Mouse (Mus musculus): ENCODE measurements at regions not wholly inside any gene's neighbourhood (a gene's known extent, or its start where the extent isn't known, plus 50 kb on each side); places are given as distances from the start of the nearest gene placed in this dataset.

DNA sequence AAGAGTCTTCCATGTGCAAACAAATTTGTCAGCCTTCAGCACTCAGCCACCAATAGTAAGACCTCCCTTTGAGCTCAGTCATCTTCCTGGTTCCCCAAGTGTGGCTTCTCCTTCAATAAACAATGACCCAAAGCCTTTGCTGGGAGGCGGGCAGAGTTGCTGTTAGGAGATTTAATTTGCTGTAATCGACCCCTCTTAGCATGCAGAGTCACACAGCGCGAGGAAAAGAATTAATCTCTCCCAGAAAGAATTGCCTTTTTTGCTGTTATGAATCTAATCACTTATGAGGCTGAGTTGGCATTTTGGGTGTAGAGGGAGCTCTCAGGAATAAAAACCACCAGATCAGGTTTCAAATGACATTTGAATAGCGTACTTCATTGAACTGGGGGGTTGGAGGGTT lies 387.0 kb downstream of the Prdm2 start:
- H3K27ac ChIP-seq (ENCODE audit: insufficient read depth, low read length) = no peak overlapping the region
- no peaks in the 10 kb centered on the region for H3K4me1 ChIP-seq (ENCODE audit: control insufficient read depth, insufficient read depth, insufficient read length)
- TF ChIP-seq CTCF (IDR thresholded peaks at IDR 0.05; ENCODE audit: extremely low read depth, insufficient read depth, insufficient read length, insufficient replicate concordance) = no peak
- TF ChIP-seq POLR2A (IDR thresholded peaks at IDR 0.05; ENCODE audit: low read depth, low read length) = no peak
- H3K36me3 ChIP-seq (ENCODE audit: control insufficient read depth, insufficient read depth, low read length) = no peaks in the 10 kb centered on the region
- H3K27me3 ChIP-seq (ENCODE audit: control insufficient read depth, insufficient read depth, low read length) = no peaks in the 10 kb centered on the region
- no peak for DNase-seq (ENCODE audit: low read depth in 1 of 2, low spot score in 2 of 2)
- H3K4me3 ChIP-seq (ENCODE audit: extremely low read depth, insufficient read depth, insufficient read length) = no peak overlapping the region
- WGBS = 70% methylated on average over 5 of the region's 5 CpGs

DNA sequence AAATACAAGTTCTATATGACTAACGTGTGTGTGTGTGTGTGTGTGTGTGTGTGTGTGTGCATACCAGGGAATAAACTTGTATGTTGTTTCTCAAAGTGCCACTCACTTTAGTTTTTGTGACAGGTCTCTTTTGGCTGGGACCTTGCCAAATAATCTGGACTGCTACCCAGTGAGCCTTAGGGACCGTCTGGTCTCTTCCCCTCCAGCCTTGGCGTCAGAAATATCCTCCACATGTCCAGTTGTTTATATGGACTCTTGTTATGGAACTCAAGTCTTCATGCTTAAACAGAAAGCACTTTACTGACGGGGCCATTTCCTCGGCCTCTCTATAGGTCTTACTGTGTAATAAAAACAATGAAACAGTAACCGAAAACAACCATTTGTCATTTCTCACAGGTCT lies 394.4 kb downstream of the Prdm2 start:
- no peak for DNase-seq (ENCODE audit: low read depth in 1 of 2, low spot score in 2 of 2)
- Histone ChIP-seq H3K27me3 (ENCODE audit: control insufficient read depth, insufficient read depth, low read length) (no peaks in the 10 kb centered on the region), H3K27ac (ENCODE audit: insufficient read depth, low read length) (no peak overlapping the region), H3K36me3 (ENCODE audit: control insufficient read depth, insufficient read depth, low read length) (no peaks in the 10 kb centered on the region), H3K4me1 (ENCODE audit: control insufficient read depth, insufficient read depth, insufficient read length) (no peaks in the 10 kb centered on the region), H3K4me3 (ENCODE audit: extremely low read depth, insufficient read depth, insufficient read length) (no peak overlapping the region)
- TF ChIP-seq POLR2A (IDR thresholded peaks at IDR 0.05; ENCODE audit: low read depth, low read length) = no peak
- TF ChIP-seq CTCF (IDR thresholded peaks at IDR 0.05; ENCODE audit: extremely low read depth, insufficient read depth, insufficient read length, insufficient replicate concordance) = no peak
- WGBS = 77% methylated on average over 6 of the region's 6 CpGs

DNA sequence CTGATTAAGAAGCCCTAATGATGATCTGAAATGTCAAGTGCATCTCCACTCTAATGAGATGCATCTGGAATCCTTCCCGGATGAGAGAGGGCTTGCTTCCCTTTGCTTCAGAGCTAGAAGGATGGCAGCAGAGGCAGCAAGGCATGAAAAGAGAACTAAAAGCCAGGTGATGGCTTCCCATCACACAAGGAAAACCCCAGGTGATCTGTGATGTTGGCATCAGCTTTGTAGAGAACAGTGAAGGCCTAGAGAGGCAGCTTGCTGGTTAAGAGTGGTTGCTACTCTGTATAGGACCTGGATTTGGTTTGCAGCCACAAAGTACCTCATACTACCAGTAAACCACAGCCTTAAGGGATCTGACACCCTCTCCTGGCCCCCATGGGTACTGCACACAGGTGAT lies 395.8 kb downstream of the Prdm2 start:
- no peak overlapping the region for H3K4me3 ChIP-seq (ENCODE audit: extremely low read depth, insufficient read depth, insufficient read length)
- DNase-seq (ENCODE audit: low read depth in 1 of 2, low spot score in 2 of 2) = no peak
- 88% methylated on average over 1 of the region's 1 CpGs for WGBS
- no peak overlapping the region for H3K27ac ChIP-seq (ENCODE audit: insufficient read depth, low read length)
- H3K27me3 ChIP-seq (ENCODE audit: control insufficient read depth, insufficient read depth, low read length) = no peaks in the 10 kb centered on the region
- no peak for TF ChIP-seq CTCF (IDR thresholded peaks at IDR 0.05; ENCODE audit: extremely low read depth, insufficient read depth, insufficient read length, insufficient replicate concordance)
- no peaks in the 10 kb centered on the region for H3K4me1 ChIP-seq (ENCODE audit: control insufficient read depth, insufficient read depth, insufficient read length)
- no peaks in the 10 kb centered on the region for H3K36me3 ChIP-seq (ENCODE audit: control insufficient read depth, insufficient read depth, low read length)

DNA sequence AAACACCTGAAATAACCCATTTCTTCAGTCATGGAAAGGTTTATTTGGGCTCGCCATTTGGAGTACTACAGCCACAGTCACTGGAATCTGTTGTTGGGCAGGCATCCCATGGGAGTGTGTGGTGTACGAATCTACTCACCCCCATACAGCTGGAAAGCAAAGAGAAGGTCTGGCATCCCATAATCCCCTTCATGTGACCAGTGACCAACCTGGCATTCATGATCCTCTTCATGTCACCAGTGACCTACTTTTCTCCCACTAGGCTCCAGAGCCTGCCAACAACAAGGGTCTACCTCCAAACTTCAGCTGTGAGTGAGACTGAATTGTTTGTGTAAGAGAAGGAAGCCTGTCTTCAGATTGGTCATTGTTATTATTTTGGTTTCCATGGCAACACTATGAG lies 409.0 kb downstream of the Prdm2 start:
- Histone ChIP-seq H3K4me1 (ENCODE audit: control insufficient read depth, insufficient read depth, insufficient read length) (no peaks in the 10 kb centered on the region), H3K4me3 (ENCODE audit: extremely low read depth, insufficient read depth, insufficient read length) (no peak overlapping the region), H3K36me3 (ENCODE audit: control insufficient read depth, insufficient read depth, low read length) (no peaks in the 10 kb centered on the region), H3K27me3 (ENCODE audit: control insufficient read depth, insufficient read depth, low read length) (no peaks in the 10 kb centered on the region), H3K27ac (ENCODE audit: insufficient read depth, low read length) (no peak overlapping the region)
- no peak for DNase-seq (ENCODE audit: low read depth in 1 of 2, low spot score in 2 of 2)
- TF ChIP-seq POLR2A (IDR thresholded peaks at IDR 0.05; ENCODE audit: low read depth, low read length) = no peak
- TF ChIP-seq CTCF (IDR thresholded peaks at IDR 0.05; ENCODE audit: extremely low read depth, insufficient read depth, insufficient read length, insufficient replicate concordance) = no peak
- 82% methylated on average over 2 of the region's 2 CpGs for WGBS

DNA sequence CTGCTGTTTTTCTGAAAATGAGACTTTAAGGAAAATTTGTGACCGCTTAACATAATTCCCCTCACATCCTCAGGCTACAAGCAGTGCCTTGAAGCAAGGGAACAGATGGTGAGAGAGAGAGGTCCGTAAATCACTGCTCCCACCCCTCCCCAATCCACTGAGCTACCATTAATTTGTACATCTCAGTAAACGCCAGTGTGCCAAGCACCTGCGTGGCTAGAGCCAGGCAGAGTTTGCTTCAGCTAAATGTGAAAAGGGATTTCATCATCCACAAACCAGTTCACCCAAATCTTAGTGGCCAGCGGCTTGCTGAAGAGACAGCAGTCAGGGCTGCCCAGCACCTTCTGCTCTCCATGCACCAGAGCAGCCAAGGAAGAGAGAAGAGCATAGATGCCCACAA lies 413.5 kb downstream of the Prdm2 start:
- WGBS = 71% methylated on average over 5 of the region's 5 CpGs
- no peaks in the 10 kb centered on the region for H3K36me3 ChIP-seq (ENCODE audit: control insufficient read depth, insufficient read depth, low read length)
- H3K4me1 ChIP-seq (ENCODE audit: control insufficient read depth, insufficient read depth, insufficient read length) = no peaks in the 10 kb centered on the region
- H3K27me3 ChIP-seq (ENCODE audit: control insufficient read depth, insufficient read depth, low read length) = no peaks in the 10 kb centered on the region
- no peak for DNase-seq (ENCODE audit: low read depth in 1 of 2, low spot score in 2 of 2)
- TF ChIP-seq CTCF (IDR thresholded peaks at IDR 0.05; ENCODE audit: extremely low read depth, insufficient read depth, insufficient read length, insufficient replicate concordance) (no peak), POLR2A (IDR thresholded peaks at IDR 0.05; ENCODE audit: low read depth, low read length) (no peak)
- H3K27ac ChIP-seq (ENCODE audit: insufficient read depth, low read length) = no peak overlapping the region
- H3K4me3 ChIP-seq (ENCODE audit: extremely low read depth, insufficient read depth, insufficient read length) = no peak overlapping the region

DNA sequence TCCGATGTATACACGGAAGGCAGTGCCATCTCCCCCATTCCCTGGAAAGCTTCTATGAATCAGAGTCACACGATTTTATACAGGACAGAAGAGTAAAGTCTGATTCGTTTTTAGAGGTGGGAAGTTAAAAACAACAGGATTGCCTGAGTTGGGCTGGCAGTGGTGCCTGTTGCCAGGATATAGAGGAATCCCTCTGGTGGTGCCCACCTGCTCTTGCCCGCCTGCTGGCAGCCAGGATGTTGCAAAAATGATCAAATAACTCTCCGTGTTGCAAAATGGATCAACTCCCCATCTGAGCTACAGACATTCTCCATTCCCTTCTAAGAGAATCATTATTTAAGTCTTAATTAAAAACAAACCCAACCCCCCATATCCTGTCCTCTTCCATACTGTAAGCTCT lies 414.0 kb downstream of the Prdm2 start:
- no peak for DNase-seq (ENCODE audit: low read depth in 1 of 2, low spot score in 2 of 2)
- TF ChIP-seq POLR2A (IDR thresholded peaks at IDR 0.05; ENCODE audit: low read depth, low read length) (no peak), CTCF (IDR thresholded peaks at IDR 0.05; ENCODE audit: extremely low read depth, insufficient read depth, insufficient read length, insufficient replicate concordance) (no peak)
- 78% methylated on average over 6 of the region's 6 CpGs for WGBS
- H3K4me3 ChIP-seq (ENCODE audit: extremely low read depth, insufficient read depth, insufficient read length) = no peak overlapping the region
- no peaks in the 10 kb centered on the region for H3K36me3 ChIP-seq (ENCODE audit: control insufficient read depth, insufficient read depth, low read length)
- H3K27ac ChIP-seq (ENCODE audit: insufficient read depth, low read length) = no peak overlapping the region
- H3K4me1 ChIP-seq (ENCODE audit: control insufficient read depth, insufficient read depth, insufficient read length) = no peaks in the 10 kb centered on the region
- no peaks in the 10 kb centered on the region for H3K27me3 ChIP-seq (ENCODE audit: control insufficient read depth, insufficient read depth, low read length)

DNA sequence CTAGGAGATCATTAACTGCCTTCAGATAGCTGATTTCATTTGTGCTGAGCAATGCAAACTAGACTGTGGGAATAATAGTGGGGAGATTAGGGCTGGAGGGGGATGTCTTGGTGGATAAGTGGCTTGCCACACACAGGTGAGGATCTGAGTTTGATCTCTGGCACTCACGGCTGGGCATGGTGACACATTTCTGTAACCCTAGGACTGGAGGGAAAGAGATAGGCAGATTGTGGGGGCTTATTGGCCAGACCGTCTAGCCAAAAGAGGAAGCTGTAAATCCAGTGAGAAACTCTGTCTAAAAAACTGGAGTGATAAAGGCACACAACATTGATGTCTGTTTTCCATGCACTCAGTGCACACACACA lies 420.2 kb downstream of the Prdm2 start:
- WGBS = 6% methylated on average over 2 of the region's 2 CpGs
- TF ChIP-seq POLR2A (IDR thresholded peaks at IDR 0.05; ENCODE audit: low read depth, low read length) (no peak), CTCF (IDR thresholded peaks at IDR 0.05; ENCODE audit: extremely low read depth, insufficient read depth, insufficient read length, insufficient replicate concordance) (no peak)
- H3K27ac ChIP-seq (ENCODE audit: insufficient read depth, low read length) = no peak overlapping the region
- no peak for DNase-seq (ENCODE audit: low read depth in 1 of 2, low spot score in 2 of 2)
- no peaks in the 10 kb centered on the region for H3K27me3 ChIP-seq (ENCODE audit: control insufficient read depth, insufficient read depth, low read length)
- no peaks in the 10 kb centered on the region for H3K4me1 ChIP-seq (ENCODE audit: control insufficient read depth, insufficient read depth, insufficient read length)
- no peaks in the 10 kb centered on the region for H3K36me3 ChIP-seq (ENCODE audit: control insufficient read depth, insufficient read depth, low read length)
- no peak overlapping the region for H3K4me3 ChIP-seq (ENCODE audit: extremely low read depth, insufficient read depth, insufficient read length)
